Mouse (Mus musculus) bone marrow, adult 2 months (tissue): ENCODE measurements around the gene Fbxw10.

Experiments used
- CTCF ChIP-seq: fragments of 200-500 bp; IDR thresholded peaks from 2 replicates; pipeline ENCODE4 v1.5.1; 2011; ENCODE audit warnings: low read length, control low read depth; ENCODE audit not compliant: control insufficient read depth, insufficient read depth
- POLR2A ChIP-seq: fragments of 200-500 bp; IDR thresholded peaks from 2 replicates; pipeline ENCODE4 v1.6.1; 2011; ENCODE audit warnings: low read depth, mild to moderate bottlenecking, control low read depth, low read length, borderline replicate concordance; ENCODE audit not compliant: control insufficient read depth

DNA sequence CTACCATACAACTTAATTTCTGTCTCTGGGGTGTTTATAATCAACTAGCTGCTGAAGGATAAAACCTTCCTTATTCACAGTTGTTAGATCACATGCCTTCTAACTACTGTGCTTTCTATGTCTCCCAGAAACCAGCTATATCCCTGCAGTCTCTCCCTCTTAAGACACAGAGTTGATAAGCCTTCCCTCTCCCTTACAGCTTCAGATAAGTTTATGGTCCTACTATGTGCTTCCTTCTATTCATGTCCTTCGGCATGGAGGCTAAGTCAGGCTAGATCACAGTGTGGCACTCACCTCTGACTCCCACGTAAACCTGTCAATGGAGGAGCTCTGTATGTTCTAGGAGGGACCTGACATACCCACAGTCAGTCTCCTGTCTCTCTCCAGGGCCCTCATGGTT is 16.5 kb upstream of the Fbxw10 start:
- TF ChIP-seq CTCF (no peak), POLR2A (no peak)
